Mouse (Mus musculus): ENCODE measurements at regions not wholly inside any gene's neighbourhood (a gene's known extent, or its start where the extent isn't known, plus 50 kb on each side); places are given as distances from the start of the nearest gene placed in this dataset.

DNA sequence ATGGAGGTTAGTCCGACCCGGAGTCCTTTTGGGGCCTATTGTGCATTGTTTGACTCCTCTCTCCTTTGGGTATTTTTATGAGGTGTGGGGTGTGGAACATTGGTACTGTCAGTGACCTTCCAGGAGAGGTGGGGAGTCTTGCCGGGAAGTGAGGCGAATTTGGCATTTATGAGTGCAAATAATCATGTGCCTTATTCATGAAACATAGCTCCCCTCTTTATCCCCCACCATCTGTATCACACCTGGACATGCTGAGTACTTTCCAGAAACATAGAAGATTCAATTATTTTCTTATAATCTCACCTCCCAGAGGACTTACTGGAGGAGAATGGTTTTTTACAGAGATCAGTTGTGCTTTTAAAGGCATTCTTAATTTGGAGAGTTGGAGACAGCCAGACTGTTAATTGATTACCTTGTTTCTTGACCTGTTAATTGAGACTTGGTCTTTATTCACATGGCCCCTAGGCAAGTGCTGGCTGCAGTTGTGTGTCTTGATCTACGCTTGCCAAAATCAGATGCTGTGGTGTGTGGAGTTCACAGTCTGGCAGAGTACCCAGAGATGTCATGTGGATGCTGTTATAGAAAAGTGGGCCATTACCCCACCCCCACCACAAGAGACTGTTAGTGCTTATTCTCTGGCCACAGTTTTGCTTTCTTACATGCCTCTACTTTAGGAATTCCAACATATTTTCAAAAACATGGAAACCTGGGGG, 215.5 kb downstream of the Slc30a10 start:
- H3K4me1 ChIP-seq (ENCODE audit: control insufficient read depth, insufficient read depth, low read length): no peaks in the 10 kb centered on the region
- no peak overlapping the region for H3K4me2 ChIP-seq (ENCODE audit: low read depth, low read length)
- H3K9me3 ChIP-seq (ENCODE audit: control insufficient read depth, low read length): no peaks in the 10 kb centered on the region
- no peaks in the 10 kb centered on the region for H3K27me3 ChIP-seq (ENCODE audit: control insufficient read depth, insufficient read depth, low read length)
- no peak overlapping the region for H3K4me3 ChIP-seq (ENCODE audit: low read depth, low read length)
- H3K36me3 ChIP-seq (ENCODE audit: control insufficient read depth, insufficient read depth, low read length): no peaks in the 10 kb centered on the region
- no peak overlapping the region for H3K27ac ChIP-seq (ENCODE audit: low read depth, low read length)
- no peak overlapping the region for H3K9ac ChIP-seq (replicated peaks; ENCODE audit: low read depth, low read length)
- 71% methylated on average over 5 of the region's 5 CpGs for WGBS
- ATAC-seq (ENCODE audit: low read depth): no peak

DNA sequence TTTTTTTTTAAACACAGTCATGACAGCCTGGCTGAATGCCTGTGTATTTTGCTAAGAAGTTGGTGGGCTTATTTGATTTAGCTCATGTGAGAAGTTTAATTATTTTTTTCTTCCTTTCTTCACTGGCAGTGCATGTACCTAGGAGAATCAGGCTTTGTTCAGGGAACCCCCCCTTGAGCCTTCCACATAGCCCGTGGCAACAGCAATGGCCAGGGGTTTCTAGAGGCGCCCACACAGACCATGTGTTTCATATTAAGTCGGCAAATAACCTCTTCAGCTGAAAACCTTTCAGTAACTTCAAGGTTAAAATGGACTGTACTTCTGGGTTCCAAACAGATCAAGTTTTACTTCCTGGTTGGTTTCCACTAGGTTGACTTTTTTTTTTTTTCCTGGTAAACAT, 218.3 kb downstream of the Slc30a10 start:
- Histone ChIP-seq H3K4me3 (ENCODE audit: low read depth, low read length) (no peak overlapping the region), H3K36me3 (ENCODE audit: control insufficient read depth, insufficient read depth, low read length) (no peaks in the 10 kb centered on the region), H3K27ac (ENCODE audit: low read depth, low read length) (no peak overlapping the region), H3K27me3 (ENCODE audit: control insufficient read depth, insufficient read depth, low read length) (no peaks in the 10 kb centered on the region), H3K9ac (replicated peaks; ENCODE audit: low read depth, low read length) (no peak overlapping the region), H3K4me2 (ENCODE audit: low read depth, low read length) (no peak overlapping the region), H3K9me3 (ENCODE audit: control insufficient read depth, low read length) (no peaks in the 10 kb centered on the region), H3K4me1 (ENCODE audit: control insufficient read depth, insufficient read depth, low read length) (no peaks in the 10 kb centered on the region)
- no peak for ATAC-seq (ENCODE audit: low read depth)
- 70% methylated on average over 3 of the region's 3 CpGs for WGBS

DNA sequence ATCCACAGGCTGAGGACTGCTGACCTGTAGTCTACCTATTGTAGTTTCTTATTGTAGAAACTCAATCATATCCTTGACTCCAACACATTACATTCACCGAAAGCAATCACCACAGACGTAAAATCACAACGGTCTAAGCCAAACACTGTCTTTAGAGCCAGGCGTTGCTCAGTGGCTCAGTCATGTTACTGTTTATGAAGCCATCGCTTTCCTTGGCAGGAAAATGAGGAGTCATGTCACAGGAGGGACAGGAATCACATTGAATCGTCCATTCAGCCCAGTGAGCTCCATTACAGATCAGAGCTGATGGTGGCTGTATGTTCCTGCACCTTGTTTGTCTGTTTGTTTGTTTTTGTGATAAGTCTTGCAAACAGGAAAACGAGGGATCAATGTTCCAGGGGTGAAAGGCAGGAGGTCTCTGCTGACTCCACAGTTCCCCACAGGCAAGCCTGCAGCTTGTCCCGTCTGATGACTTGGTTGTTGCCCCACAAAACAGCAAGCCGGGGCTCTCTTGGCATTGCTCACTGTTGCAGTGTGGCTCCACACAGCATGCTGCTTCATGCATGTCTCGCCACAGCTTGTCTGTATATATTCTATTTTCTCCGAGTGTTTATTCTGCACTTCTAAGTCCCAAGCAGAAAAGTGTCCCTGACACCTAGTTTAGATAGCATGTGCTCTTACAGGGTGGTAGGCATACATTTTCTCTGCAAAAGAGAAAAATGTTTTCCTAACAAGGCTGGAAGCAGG, 221.2 kb downstream of the Slc30a10 start:
- Histone ChIP-seq H3K27ac (ENCODE audit: low read depth, low read length) (no peak overlapping the region), H3K4me3 (ENCODE audit: low read depth, low read length) (no peak overlapping the region), H3K4me1 (ENCODE audit: control insufficient read depth, insufficient read depth, low read length) (no peaks in the 10 kb centered on the region), H3K4me2 (ENCODE audit: low read depth, low read length) (no peak overlapping the region), H3K9ac (replicated peaks; ENCODE audit: low read depth, low read length) (no peak overlapping the region), H3K27me3 (ENCODE audit: control insufficient read depth, insufficient read depth, low read length) (no peaks in the 10 kb centered on the region), H3K36me3 (ENCODE audit: control insufficient read depth, insufficient read depth, low read length) (no peaks in the 10 kb centered on the region), H3K9me3 (ENCODE audit: control insufficient read depth, low read length) (no peaks in the 10 kb centered on the region)
- ATAC-seq (ENCODE audit: low read depth): no peak
- 82% methylated on average over 11 of the region's 11 CpGs for WGBS

DNA sequence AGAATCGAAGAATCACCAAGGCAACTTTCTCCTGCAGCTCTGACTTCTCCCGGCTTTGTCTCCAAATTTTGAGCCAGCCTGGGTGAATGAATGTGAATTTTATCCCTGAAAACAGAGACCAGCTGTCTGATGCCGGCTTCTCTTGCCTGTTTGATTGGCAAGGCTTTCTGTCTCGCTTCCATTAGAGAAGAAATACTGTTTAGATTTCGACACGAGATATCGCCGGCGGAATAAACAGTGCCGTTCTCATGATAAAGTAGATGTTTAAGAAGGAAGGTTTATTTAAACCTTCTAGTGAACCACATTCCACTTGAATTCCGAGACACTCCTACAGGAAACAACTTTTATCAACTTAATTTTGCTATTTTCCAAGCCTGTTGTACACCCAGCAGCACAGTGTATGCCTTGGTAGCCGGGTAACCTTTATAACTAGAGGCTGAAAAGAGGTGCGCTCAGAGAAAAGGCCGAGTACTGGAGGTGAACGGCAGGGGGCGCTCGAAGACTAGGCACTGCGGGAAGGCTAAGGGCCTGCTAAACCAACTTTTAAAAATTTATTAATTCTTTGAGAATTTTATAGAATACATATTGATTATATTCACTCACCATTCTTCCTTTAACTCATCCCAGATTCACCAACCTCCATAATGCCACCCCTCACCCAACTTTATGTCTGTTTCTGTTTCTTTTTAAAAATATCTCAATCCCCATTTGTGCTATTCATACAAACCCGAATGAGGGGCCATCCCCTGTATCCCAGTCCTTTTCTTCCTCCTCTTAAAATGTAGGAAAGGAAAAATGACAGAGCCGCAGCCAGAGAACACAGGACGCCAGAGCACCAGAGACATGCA, 227.2 kb downstream of the Slc30a10 start:
- Histone ChIP-seq H3K4me3 (ENCODE audit: low read depth, low read length) (no peak overlapping the region), H3K4me2 (ENCODE audit: low read depth, low read length) (no peak overlapping the region), H3K36me3 (ENCODE audit: control insufficient read depth, insufficient read depth, low read length) (no peaks in the 10 kb centered on the region), H3K9me3 (ENCODE audit: control insufficient read depth, low read length) (no peaks in the 10 kb centered on the region), H3K27me3 (ENCODE audit: control insufficient read depth, insufficient read depth, low read length) (no peaks in the 10 kb centered on the region), H3K27ac (ENCODE audit: low read depth, low read length) (no peak overlapping the region), H3K9ac (replicated peaks; ENCODE audit: low read depth, low read length) (no peak overlapping the region), H3K4me1 (ENCODE audit: control insufficient read depth, insufficient read depth, low read length) (no peaks in the 10 kb centered on the region)
- ATAC-seq (ENCODE audit: low read depth): peak; percentile 60; the same call in 1 of the 2 replicates
- 39% methylated on average over 21 of the region's 21 CpGs for WGBS

DNA sequence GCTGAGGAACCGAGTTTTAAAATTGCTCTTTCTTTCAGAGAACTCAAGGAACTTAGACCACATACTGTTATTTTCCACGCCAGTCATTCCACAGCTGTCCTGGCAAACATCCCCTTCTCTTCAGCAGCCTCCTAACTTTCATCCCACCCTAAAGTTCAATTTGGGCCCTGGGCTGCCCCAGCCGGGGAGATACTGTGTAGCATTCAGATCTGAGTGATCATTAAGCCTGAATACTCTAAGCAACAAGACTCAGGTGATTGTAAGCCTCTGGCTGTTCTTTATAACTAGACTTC, 227.8 kb downstream of the Slc30a10 start:
- H3K4me1 ChIP-seq (ENCODE audit: control insufficient read depth, insufficient read depth, low read length): no peaks in the 10 kb centered on the region
- H3K9me3 ChIP-seq (ENCODE audit: control insufficient read depth, low read length): no peaks in the 10 kb centered on the region
- no peak overlapping the region for H3K4me3 ChIP-seq (ENCODE audit: low read depth, low read length)
- H3K4me2 ChIP-seq (ENCODE audit: low read depth, low read length): no peak overlapping the region
- WGBS: 63% methylated on average over 3 of the region's 3 CpGs
- H3K27ac ChIP-seq (ENCODE audit: low read depth, low read length): no peak overlapping the region
- H3K9ac ChIP-seq (replicated peaks; ENCODE audit: low read depth, low read length): no peak overlapping the region
- no peaks in the 10 kb centered on the region for H3K36me3 ChIP-seq (ENCODE audit: control insufficient read depth, insufficient read depth, low read length)
- H3K27me3 ChIP-seq (ENCODE audit: control insufficient read depth, insufficient read depth, low read length): no peaks in the 10 kb centered on the region
- no peak for ATAC-seq (ENCODE audit: low read depth)

DNA sequence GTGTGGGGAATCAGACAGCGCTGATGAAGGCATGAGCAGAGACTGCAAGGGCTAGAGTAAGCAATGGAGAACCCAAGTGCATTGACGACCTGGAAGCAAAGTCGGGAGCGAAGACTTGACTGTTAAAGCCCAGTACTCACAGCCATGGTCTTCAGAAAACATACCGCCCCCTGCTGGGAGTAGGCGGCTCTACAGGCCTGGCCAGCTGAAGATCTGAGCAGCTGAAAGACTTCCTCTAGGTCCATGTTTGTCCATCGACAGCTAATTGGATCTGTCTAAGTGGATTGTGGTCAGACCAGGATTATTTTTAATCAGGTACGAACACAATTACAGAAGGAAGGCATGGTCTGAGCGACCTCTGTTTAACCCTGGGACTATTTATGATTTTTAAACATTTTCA, 230.0 kb downstream of the Slc30a10 start:
- H3K4me2 ChIP-seq (ENCODE audit: low read depth, low read length): no peak overlapping the region
- no peaks in the 10 kb centered on the region for H3K36me3 ChIP-seq (ENCODE audit: control insufficient read depth, insufficient read depth, low read length)
- no peaks in the 10 kb centered on the region for H3K27me3 ChIP-seq (ENCODE audit: control insufficient read depth, insufficient read depth, low read length)
- no peak overlapping the region for H3K9ac ChIP-seq (replicated peaks; ENCODE audit: low read depth, low read length)
- ATAC-seq (ENCODE audit: low read depth): no peak
- no peak overlapping the region for H3K4me3 ChIP-seq (ENCODE audit: low read depth, low read length)
- no peaks in the 10 kb centered on the region for H3K9me3 ChIP-seq (ENCODE audit: control insufficient read depth, low read length)
- 81% methylated on average over 9 of the region's 9 CpGs for WGBS
- no peaks in the 10 kb centered on the region for H3K4me1 ChIP-seq (ENCODE audit: control insufficient read depth, insufficient read depth, low read length)
- no peak overlapping the region for H3K27ac ChIP-seq (ENCODE audit: low read depth, low read length)

DNA sequence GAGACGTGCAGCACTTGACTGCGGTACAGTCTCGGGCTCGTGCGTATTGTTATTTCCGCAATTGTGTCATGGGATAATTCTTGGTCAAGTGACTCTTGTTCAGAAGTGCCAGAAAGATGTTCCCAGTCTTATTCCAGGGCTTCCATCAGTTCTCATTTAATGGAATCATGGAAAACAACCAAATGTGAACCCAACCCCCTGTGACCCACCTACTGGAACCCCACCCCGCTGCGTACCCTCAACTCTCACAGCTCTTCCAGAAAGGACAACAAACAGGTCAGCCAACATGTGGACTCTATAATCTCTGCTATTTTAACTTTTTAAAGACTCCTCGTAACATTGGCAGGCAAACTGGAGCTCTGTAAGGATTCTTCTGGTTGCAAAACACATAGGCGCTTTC, 233.9 kb downstream of the Slc30a10 start:
- H3K27me3 ChIP-seq (ENCODE audit: control insufficient read depth, insufficient read depth, low read length): no peaks in the 10 kb centered on the region
- no peaks in the 10 kb centered on the region for H3K36me3 ChIP-seq (ENCODE audit: control insufficient read depth, insufficient read depth, low read length)
- H3K27ac ChIP-seq (ENCODE audit: low read depth, low read length): no peak overlapping the region
- no peaks in the 10 kb centered on the region for H3K9me3 ChIP-seq (ENCODE audit: control insufficient read depth, low read length)
- no peak overlapping the region for H3K4me2 ChIP-seq (ENCODE audit: low read depth, low read length)
- no peak overlapping the region for H3K4me3 ChIP-seq (ENCODE audit: low read depth, low read length)
- no peaks in the 10 kb centered on the region for H3K4me1 ChIP-seq (ENCODE audit: control insufficient read depth, insufficient read depth, low read length)
- no peak for ATAC-seq (ENCODE audit: low read depth)
- H3K9ac ChIP-seq (replicated peaks; ENCODE audit: low read depth, low read length): no peak overlapping the region
- WGBS: 94% methylated on average over 10 of the region's 10 CpGs

DNA sequence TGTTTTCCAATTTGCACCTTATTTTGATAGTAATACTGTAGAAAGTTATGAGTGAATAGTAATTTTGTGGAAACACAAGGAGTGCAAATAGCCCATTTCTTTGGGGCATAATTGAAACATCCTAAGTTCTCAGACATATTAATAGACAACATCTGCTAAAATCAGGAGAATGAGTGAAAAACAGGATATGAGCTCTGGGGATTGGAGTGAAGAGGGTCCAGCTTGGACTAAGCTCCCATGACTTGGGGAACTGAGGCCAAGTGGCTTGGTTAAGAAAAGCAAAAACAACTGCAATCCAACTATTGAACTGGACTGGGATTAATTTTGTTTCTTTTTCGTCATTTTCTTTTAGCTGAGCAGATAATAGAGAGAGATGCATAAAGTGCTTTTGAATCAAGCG, 240.7 kb downstream of the Slc30a10 start:
- no peak overlapping the region for H3K27ac ChIP-seq (ENCODE audit: low read depth, low read length)
- 89% methylated on average over 2 of the region's 2 CpGs for WGBS
- no peaks in the 10 kb centered on the region for H3K4me1 ChIP-seq (ENCODE audit: control insufficient read depth, insufficient read depth, low read length)
- H3K4me2 ChIP-seq (ENCODE audit: low read depth, low read length): no peak overlapping the region
- no peaks in the 10 kb centered on the region for H3K36me3 ChIP-seq (ENCODE audit: control insufficient read depth, insufficient read depth, low read length)
- ATAC-seq (ENCODE audit: low read depth): no peak
- H3K9me3 ChIP-seq (ENCODE audit: control insufficient read depth, low read length): no peaks in the 10 kb centered on the region
- H3K9ac ChIP-seq (replicated peaks; ENCODE audit: low read depth, low read length): no peak overlapping the region
- H3K27me3 ChIP-seq (ENCODE audit: control insufficient read depth, insufficient read depth, low read length): no peaks in the 10 kb centered on the region
- no peak overlapping the region for H3K4me3 ChIP-seq (ENCODE audit: low read depth, low read length)

DNA sequence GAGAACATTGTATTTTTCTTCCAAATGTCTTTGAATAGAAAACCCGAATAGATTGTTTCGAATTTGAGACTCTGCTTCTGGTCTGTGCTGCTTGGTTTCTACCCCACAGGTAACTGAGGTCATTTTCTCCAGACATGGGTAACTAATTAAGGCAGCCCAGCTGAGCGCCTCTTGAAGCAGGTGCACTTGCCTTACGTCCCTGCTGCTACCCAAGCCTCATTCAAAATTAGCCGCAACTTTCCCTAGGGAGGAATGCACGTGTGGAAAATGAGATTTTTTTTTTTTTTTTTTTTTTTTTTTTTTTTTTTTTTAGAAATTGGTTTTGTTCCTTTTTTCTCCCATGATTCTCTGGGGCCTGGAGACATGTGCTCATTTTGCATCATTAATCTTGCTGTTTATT, 245.1 kb downstream of the Slc30a10 start:
- Histone ChIP-seq H3K9me3 (ENCODE audit: control insufficient read depth, low read length) (no peaks in the 10 kb centered on the region), H3K36me3 (ENCODE audit: control insufficient read depth, insufficient read depth, low read length) (no peaks in the 10 kb centered on the region), H3K4me1 (ENCODE audit: control insufficient read depth, insufficient read depth, low read length) (no peaks in the 10 kb centered on the region), H3K27ac (ENCODE audit: low read depth, low read length) (no peak overlapping the region), H3K4me3 (ENCODE audit: low read depth, low read length) (no peak overlapping the region), H3K9ac (replicated peaks; ENCODE audit: low read depth, low read length) (no peak overlapping the region), H3K27me3 (ENCODE audit: control insufficient read depth, insufficient read depth, low read length) (no peaks in the 10 kb centered on the region), H3K4me2 (ENCODE audit: low read depth, low read length) (no peak overlapping the region)
- no peak for ATAC-seq (ENCODE audit: low read depth)
- 61% methylated on average over 6 of the region's 6 CpGs for WGBS
